Mouse (Mus musculus) embryonic facial prominence, embryonic 14.5 days (tissue): ENCODE measurements around the gene Eif4enif1. TPM values are rescaled to one million over a fixed set of nuclear protein-coding genes. Genes with fewer than 3 reads are reported as not detected.
A peak's percentile ranks its signal among the peaks of the same experiment; 100 is the strongest.

Source experiments
- ATAC-seq: fragments of 200-750 bp; cut with Nextera tagmentation; 2 replicates; pipeline ENCODE4 v1.8.0; 2017; ENCODE audit warnings: low read depth, moderate number of reproducible peaks, moderate TSS enrichment
- DNase-seq: peaks from one replicate; pipeline ENCODE4 v3.0.0-alpha.2; 2015; ENCODE audit warnings: low spot score
- H3K27ac ChIP-seq: fragments of 300-500 bp; sonication (generic); replicated peaks from 2 replicates; pipeline ENCODE4 v1.5.1; 2014; ENCODE audit warnings: low read depth, mild to moderate bottlenecking, low read length, moderate library complexity
- H3K27me3 ChIP-seq: fragments of 300-500 bp; sonication (generic); replicated peaks from 2 replicates; pipeline ENCODE4 v1.6.1; 2014; ENCODE audit warnings: low read length; ENCODE audit not compliant: control insufficient read depth, insufficient read depth
- H3K36me3 ChIP-seq: fragments of 300-500 bp; sonication (generic); 2 replicates; pipeline ENCODE4 v1.6.1; 2014; ENCODE audit warnings: low read length, mixed read lengths; ENCODE audit not compliant: control insufficient read depth, insufficient read depth
- H3K4me1 ChIP-seq: fragments of 300-500 bp; sonication (generic); 2 replicates; pipeline ENCODE4 v1.6.1; 2014; ENCODE audit warnings: antibody characterized with exemption, low read length; ENCODE audit not compliant: control insufficient read depth, insufficient read depth
- H3K4me2 ChIP-seq: fragments of 300-500 bp; sonication (generic); 2 replicates; pipeline ENCODE4 v1.6.1; 2014; ENCODE audit warnings: low read depth, mild to moderate bottlenecking, low read length, moderate library complexity, mixed read lengths
- H3K4me3 ChIP-seq: fragments of 300-500 bp; sonication (generic); 2 replicates; pipeline ENCODE4 v1.5.1; 2014; ENCODE audit warnings: low read depth, mild to moderate bottlenecking, low read length
- H3K9ac ChIP-seq: fragments of 300-500 bp; sonication (generic); 2 replicates; pipeline ENCODE4 v1.6.1; 2014; ENCODE audit warnings: low read depth, mild to moderate bottlenecking, low read length, moderate library complexity, mixed read lengths
- H3K9me3 ChIP-seq: fragments of 300-500 bp; sonication (generic); 2 replicates; pipeline ENCODE4 v1.6.1; 2016; ENCODE audit warnings: low read length; ENCODE audit not compliant: control insufficient read depth
- WGBS: fragments of 180-500 bp; shearing (Covaris S2); extraction: QIAGEN DNeasy Blood & Tissue Kit; methylation state at CpG from one replicate; pipeline ENCODE4 v1.1.7; 2014; 5-methylcytosine and 5-hydroxymethylcytosine counted together
- polyA plus RNA-seq: library from polyadenylated mRNA; unstranded; fragments of >200 nt; fragmentation: Nextera tagmentation; extraction: Ambion mirVana; gene quantifications from 2 replicates; pipeline ENCODE4 v1.2.1, GENCODE M21; 2014

Gene Eif4enif1
- polyA plus RNA-seq, 1 experiment from 2014 or later = 38.8 TPM

DNA sequence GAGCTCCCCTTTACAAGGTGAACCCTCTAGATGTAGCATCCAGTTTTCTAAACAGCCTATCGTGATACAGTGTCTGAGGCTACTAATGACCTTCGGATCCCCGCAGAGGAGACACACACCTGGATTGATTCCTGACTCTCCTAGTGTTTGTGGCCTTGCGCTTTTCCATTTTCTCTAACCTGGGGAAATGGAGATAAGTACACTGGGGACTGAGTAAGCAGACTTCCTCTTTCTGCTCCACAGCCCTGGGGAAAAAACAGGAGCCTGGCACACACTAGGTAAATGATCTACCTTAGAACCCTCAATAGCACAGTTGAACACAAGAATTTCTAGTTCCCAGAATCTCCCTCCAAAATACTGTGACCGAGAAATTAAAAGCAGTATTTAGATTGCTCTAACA is 85.7 kb downstream of the Eif4enif1 start:
- Histone ChIP-seq H3K9me3 (no peaks in the 10 kb centered on the region), H3K9ac (peak overlapping the region; percentile 97; the same call in 1 of the 2 replicates), H3K4me1 (peaks cover 4% of the 10 kb centered on the region), H3K4me3 (peak overlapping the region; percentile 88), H3K36me3 (0 out of 2 replicates have a peak, but pooled peaks cover 3% of the 10 kb centered on the region), H3K4me2 (peak overlapping the region; percentile 100), H3K27me3 (no peaks in the 10 kb centered on the region), H3K27ac (peak overlapping the region; percentile 100)
- ATAC-seq = no peak
- WGBS = 67% methylated on average over 5 of the region's 5 CpGs
- no peak for DNase-seq

DNA sequence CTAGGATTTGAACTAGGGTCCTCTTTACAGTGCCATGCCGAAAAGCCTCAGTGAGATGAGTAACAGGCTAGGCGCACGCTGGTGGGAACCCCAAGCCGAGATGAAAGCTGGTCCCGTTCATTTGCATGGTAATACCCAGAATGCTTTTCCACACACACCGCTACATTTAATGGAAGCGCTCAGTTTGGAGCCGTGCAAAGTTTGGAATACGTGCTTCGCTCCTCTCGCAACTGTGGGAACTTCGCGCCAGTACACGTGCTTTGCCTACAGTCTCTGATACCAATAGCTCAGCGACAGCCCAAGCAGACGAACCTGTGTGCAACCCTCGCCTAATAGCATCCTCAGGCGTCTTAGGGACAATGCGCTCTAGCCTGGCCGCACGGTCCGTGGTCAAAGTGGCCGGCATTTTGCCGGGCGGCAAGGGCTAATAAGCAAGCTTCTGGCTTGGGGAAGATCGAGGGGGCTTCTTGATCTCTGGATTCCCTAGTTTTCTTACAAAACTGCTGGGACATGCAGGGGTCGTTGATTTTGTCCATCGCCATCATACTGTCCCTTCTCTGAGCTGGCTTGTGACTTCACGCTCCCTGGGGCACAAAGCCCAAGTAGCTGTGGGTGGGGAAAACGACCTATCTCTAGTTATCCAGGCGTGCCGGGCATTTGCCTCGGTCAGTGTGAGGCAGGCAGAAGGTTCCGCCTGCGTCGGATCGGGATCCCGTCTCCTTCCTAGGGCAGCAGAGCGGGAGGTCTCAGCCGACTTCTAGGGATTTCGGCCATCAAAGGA is 86.5 kb downstream of the Eif4enif1 start, which contains the start of gene Patz1:
TSS of gene Patz1 (plus strand) at position 354 of the 781 bp plus-strand sequence.
- Histone ChIP-seq H3K9me3 (no peaks in the 10 kb centered on the region), H3K4me3 (peak within 1 kb of the TSS; percentile 88), H3K36me3 (peaks cover 10% of the 10 kb centered on the region), H3K27ac (peak within 1 kb of the TSS; percentile 100), H3K27me3 (no peaks in the 10 kb centered on the region), H3K9ac (peak within 1 kb of the TSS; percentile 97), H3K4me1 (peaks cover 12% of the 10 kb centered on the region), H3K4me2 (peak within 1 kb of the TSS; percentile 100)
- under 1% methylated on average over 39 of the region's 41 CpGs for WGBS
- ATAC-seq = peak; percentile 17
- DNase-seq = peak; percentile 78

DNA sequence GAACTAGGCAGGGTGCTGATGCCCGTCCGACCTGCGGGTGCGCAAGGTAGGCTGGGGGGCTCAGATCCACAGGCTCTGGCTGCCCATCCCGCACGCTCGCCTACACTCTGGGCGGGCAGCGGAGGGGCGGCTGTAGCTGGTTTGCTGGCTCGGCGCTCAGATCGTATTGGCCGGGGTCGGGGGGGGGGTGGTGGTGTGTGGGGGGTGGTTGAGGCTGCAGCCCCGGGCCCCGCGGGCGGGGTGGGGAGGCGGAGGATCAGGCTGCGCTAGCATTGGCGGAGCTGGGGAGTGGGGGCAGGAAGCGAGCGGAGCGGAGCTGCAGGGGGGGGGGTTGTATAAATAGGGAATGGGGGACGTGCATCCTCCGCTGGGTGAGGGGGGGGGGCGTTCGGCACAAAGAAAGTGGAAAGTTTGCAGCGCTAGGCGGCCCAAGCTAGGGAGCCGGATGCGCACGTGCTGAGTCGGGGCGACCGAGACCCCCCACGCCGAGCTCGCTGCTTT is 87.2 kb downstream of the Eif4enif1 start:
- Histone ChIP-seq H3K9ac (peak overlapping the region; percentile 97), H3K4me2 (peak overlapping the region; percentile 100), H3K36me3 (peaks cover 16% of the 10 kb centered on the region), H3K4me1 (peaks cover 18% of the 10 kb centered on the region), H3K4me3 (peak overlapping the region; percentile 88), H3K27me3 (no peaks in the 10 kb centered on the region), H3K9me3 (no peaks in the 10 kb centered on the region), H3K27ac (peak overlapping the region; percentile 100)
- DNase-seq (peak; percentile 97), ATAC-seq (peak; percentile 82)
- 2% methylated on average over 18 of the region's 40 CpGs for WGBS

- Histone ChIP-seq H3K4me2 (peak overlapping the region; percentile 100), H3K36me3 (peaks cover 22% of the 10 kb centered on the region), H3K4me3 (peak overlapping the region; percentile 88), H3K9me3 (no peaks in the 10 kb centered on the region), H3K4me1 (peaks cover 22% of the 10 kb centered on the region), H3K27me3 (no peaks in the 10 kb centered on the region), H3K9ac (peak overlapping the region; percentile 97), H3K27ac (peak overlapping the region; percentile 100)
- ATAC-seq (peak; percentile 56), DNase-seq (peak; percentile 96)
- under 1% methylated on average over 34 of the region's 92 CpGs for WGBS
These were observed 87.8 kb downstream of the Eif4enif1 start for GRCm38 (mm10) chr11:3289803-3290639.

DNA sequence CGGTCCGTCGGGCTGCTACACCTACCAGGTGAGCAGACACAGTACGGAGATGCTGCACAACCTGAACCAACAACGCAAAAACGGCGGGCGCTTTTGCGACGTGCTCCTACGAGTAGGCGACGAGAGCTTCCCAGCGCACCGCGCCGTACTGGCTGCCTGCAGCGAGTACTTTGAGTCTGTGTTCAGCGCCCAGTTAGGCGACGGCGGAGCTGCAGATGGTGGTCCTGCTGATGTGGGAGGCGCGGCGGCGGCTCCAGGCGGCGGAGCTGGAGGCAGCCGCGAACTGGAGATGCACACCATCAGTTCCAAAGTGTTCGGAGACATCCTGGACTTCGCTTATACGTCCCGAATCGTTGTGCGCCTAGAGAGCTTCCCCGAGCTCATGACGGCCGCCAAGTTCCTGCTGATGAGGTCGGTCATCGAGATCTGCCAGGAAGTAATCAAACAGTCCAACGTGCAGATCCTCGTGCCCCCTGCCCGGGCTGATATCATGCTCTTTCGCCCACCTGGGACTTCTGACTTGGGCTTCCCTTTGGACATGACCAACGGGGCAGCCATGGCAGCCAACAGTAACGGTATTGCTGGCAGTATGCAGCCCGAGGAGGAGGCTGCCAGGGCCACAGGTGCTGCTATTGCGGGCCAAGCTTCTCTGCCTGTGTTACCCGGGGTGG is 88.6 kb downstream of the Eif4enif1 start:
- no peak for ATAC-seq
- WGBS = 0% methylated on average over 38 of the region's 50 CpGs
- H3K4me3 ChIP-seq = peak overlapping the region; percentile 88

DNA sequence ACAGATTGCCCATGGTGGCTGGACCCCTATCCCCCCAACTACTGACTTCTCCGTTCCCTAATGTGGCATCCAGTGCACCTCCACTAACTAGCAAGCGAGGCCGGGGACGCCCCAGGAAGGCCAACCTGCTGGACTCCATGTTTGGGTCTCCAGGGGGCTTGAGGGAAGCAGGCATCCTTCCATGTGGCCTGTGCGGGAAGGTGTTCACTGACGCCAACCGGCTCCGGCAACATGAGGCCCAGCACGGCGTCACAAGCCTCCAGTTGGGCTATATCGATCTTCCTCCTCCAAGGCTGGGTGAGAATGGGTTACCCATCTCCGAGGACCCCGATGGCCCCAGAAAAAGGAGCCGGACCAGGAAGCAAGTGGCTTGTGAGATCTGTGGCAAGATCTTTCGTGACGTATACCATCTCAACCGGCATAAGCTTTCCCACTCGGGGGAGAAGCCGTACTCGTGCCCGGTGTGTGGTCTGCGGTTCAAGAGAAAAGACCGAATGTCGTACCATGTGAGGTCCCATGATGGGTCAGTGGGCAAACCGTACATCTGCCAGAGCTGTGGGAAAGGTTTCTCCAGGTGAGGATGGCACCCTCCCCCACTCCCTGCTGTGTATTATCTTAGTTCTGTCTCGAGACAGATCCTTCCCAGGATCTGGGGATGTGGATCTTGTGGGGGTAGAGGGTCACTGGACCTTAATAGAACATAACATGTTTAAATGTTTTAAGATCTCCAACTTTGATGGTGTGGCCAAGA is 89.3 kb downstream of the Eif4enif1 start:
- ATAC-seq = no peak

More for the DNA sequence above, 88.6 kb downstream of the Eif4enif1 start:
- H3K4me2 ChIP-seq = peak overlapping the region; percentile 100
- H3K4me1 ChIP-seq = peaks cover 22% of the 10 kb centered on the region
- peak overlapping the region; percentile 97 for H3K9ac ChIP-seq
- peak overlapping the region; percentile 100 for H3K27ac ChIP-seq
- DNase-seq = peak; percentile 47
- no peaks in the 10 kb centered on the region for H3K27me3 ChIP-seq
- peaks cover 29% of the 10 kb centered on the region for H3K36me3 ChIP-seq
- H3K9me3 ChIP-seq = no peaks in the 10 kb centered on the region

GRCm38 (mm10) chr11:3292062-3292421 is 89.8 kb downstream of the Eif4enif1 start:
- Histone ChIP-seq H3K36me3 (peaks cover 42% of the 10 kb centered on the region), H3K9ac (peak overlapping the region; percentile 97), H3K4me2 (peak overlapping the region; percentile 100), H3K9me3 (no peaks in the 10 kb centered on the region), H3K4me3 (peak overlapping the region; percentile 88), H3K4me1 (peaks cover 22% of the 10 kb centered on the region), H3K27ac (peak overlapping the region; percentile 100), H3K27me3 (no peaks in the 10 kb centered on the region)
- ATAC-seq (peak; percentile 23), DNase-seq (peak; percentile 89)
- 0% methylated on average over 8 of the region's 8 CpGs for WGBS

More for the DNA sequence above, 89.3 kb downstream of the Eif4enif1 start:
- no peak for DNase-seq
- Histone ChIP-seq H3K9ac (peak overlapping the region; percentile 97), H3K4me2 (peak overlapping the region; percentile 100), H3K4me1 (peaks cover 22% of the 10 kb centered on the region), H3K27ac (peak overlapping the region; percentile 100), H3K4me3 (peak overlapping the region; percentile 88), H3K9me3 (no peaks in the 10 kb centered on the region), H3K36me3 (peaks cover 36% of the 10 kb centered on the region), H3K27me3 (no peaks in the 10 kb centered on the region)
- WGBS = under 1% methylated on average over 26 of the region's 26 CpGs
